ENCODE assay signal across 21 mouse cellular contexts in genomic region chr13:102850594-102850993, GRCm38 (mm10).
"Had no signal": no experiment of that assay in that cellular context is flagged by ENCODE, and none has a peak within 500 bp of the region (broad histone marks: within the 10 kb centered on the region; RNA-seq: fewer than 3 reads in every experiment).

No protein-coding gene starts in this region.

- ATAC-seq: midbrain, embryonic 13.5 days; midbrain, embryonic 16.5 days had no signal

- H3K36me3 ChIP-seq: liver, embryonic 15.5 days; midbrain, embryonic 10.5 days; midbrain, embryonic 13.5 days; neural tube, embryonic 13.5 days; stomach, embryonic 15.5 days had no signal

- H3K4me3 ChIP-seq: kidney, embryonic 15.5 days; left cerebral cortex, adult 2 months; liver, embryonic 15.5 days; midbrain, embryonic 10.5 days; midbrain, embryonic 13.5 days; myocyte; neural tube, embryonic 13.5 days; stomach, embryonic 15.5 days had no signal

- H3K4me1 ChIP-seq: kidney, embryonic 15.5 days; liver, embryonic 15.5 days; neural tube, embryonic 13.5 days; stomach, embryonic 15.5 days had no signal

- H3K9ac ChIP-seq: kidney, embryonic 15.5 days; liver, embryonic 15.5 days; midbrain, embryonic 13.5 days; neural tube, embryonic 13.5 days; stomach, embryonic 15.5 days had no signal

- H3K9me3 ChIP-seq: kidney, embryonic 15.5 days; liver, embryonic 15.5 days; midbrain, embryonic 10.5 days; midbrain, embryonic 13.5 days; neural tube, embryonic 13.5 days; stomach, embryonic 15.5 days had no signal

- H3K4me2 ChIP-seq: kidney, embryonic 15.5 days; liver, embryonic 15.5 days; midbrain, embryonic 13.5 days; neural tube, embryonic 13.5 days; stomach, embryonic 15.5 days had no signal

- H3K27me3 ChIP-seq: kidney, embryonic 15.5 days; liver, embryonic 15.5 days; midbrain, embryonic 13.5 days; neural tube, embryonic 13.5 days; stomach, embryonic 15.5 days had no signal

- H3K27ac ChIP-seq: kidney, embryonic 15.5 days; left cerebral cortex, adult 2 months; liver, embryonic 15.5 days; midbrain, embryonic 10.5 days; midbrain, embryonic 13.5 days; neural tube, embryonic 13.5 days; stomach, embryonic 15.5 days had no signal

- DNase-seq: kidney, adult 11 months; kidney, adult 8-10 months; kidney, postnatal 10 days; kidney, postnatal 36 days; layer of hippocampus, postnatal 36 days; lung, adult 2 months; lung, postnatal 14 days; lung, postnatal 4 days; right cerebral cortex, adult 18-20 months; right cerebral cortex, postnatal 14 days; spleen, adult 18-20 months; thymus, postnatal 25 days had no signal
